Mouse (Mus musculus) regulatory T cell (primary cell): ENCODE measurements around the gene Ankra2.

Experiments used
- in situ Hi-C: fragments of 300-600 bp; cut with MboI, MseI; formaldehyde crosslinking; loops from one replicate; pipeline ENCODE4 v1.15.1; 2025; ENCODE audit warnings: high pct_unique_total_duplicates

Ankra2 gene

GRCm38 (mm10) chr13:98262636-98263457, at the start of gene Ankra2, which contains the start of gene Utp15:
Ankra2 (plus strand) TSS chr13:98263074.
Utp15 (minus strand) TSS chr13:98263041.
- in situ Hi-C loops, result loop anchor here (25.0 kb wide), 1 partner anchor 1824 kb away; no protein-coding TSS in a partner anchor

- in situ Hi-C loops, result no loop called here
Measured at GRCm38 (mm10) chr13:98222848-98223247, 40.0 kb upstream of the Ankra2 start.

GRCm38 (mm10) chr13:98226225-98226624, 36.6 kb upstream of the Ankra2 start:
- in situ Hi-C loops, result no loop called here

GRCm38 (mm10) chr13:98230511-98230910, 32.4 kb upstream of the Ankra2 start:
- in situ Hi-C loops, result loop anchor here (5.0 kb wide), 1 partner anchor 203 kb away; no protein-coding TSS in a partner anchor

- in situ Hi-C loops, result no loop called here
Measured at GRCm38 (mm10) chr13:98235451-98235850, 27.4 kb upstream of the Ankra2 start.

- in situ Hi-C loops, result no loop called here
Measured at GRCm38 (mm10) chr13:98239978-98240641, 22.8 kb upstream of the Ankra2 start.

GRCm38 (mm10) chr13:98241531-98242282, 21.2 kb upstream of the Ankra2 start:
- in situ Hi-C loops, result no loop called here

GRCm38 (mm10) chr13:98244571-98245350, 18.1 kb upstream of the Ankra2 start:
- in situ Hi-C loops, result no loop called here

- in situ Hi-C loops, result no loop called here
Measured at GRCm38 (mm10) chr13:98245386-98245785, 17.5 kb upstream of the Ankra2 start.

- in situ Hi-C loops, result no loop called here
Measured at GRCm38 (mm10) chr13:98249594-98249993, 13.3 kb upstream of the Ankra2 start.

GRCm38 (mm10) chr13:98254921-98255320, 8.0 kb upstream of the Ankra2 start:
- in situ Hi-C loops, result loop anchor here (25.0 kb wide), 1 partner anchor 1832 kb away; no protein-coding TSS in a partner anchor

- in situ Hi-C loops, result loop anchor here (25.0 kb wide), 1 partner anchor 1824 kb away; no protein-coding TSS in a partner anchor
Measured at GRCm38 (mm10) chr13:98263458-98263987, 649 bp downstream of the Ankra2 start.

GRCm38 (mm10) chr13:98264111-98264510, 1.2 kb downstream of the Ankra2 start:
- in situ Hi-C loops, result loop anchor here (25.0 kb wide), 1 partner anchor 1823 kb away; no protein-coding TSS in a partner anchor

- in situ Hi-C loops, result loop anchor here (25.0 kb wide), 1 partner anchor 1813 kb away; no protein-coding TSS in a partner anchor
Measured at GRCm38 (mm10) chr13:98274023-98274422, 11.1 kb downstream of the Ankra2 start.

GRCm38 (mm10) chr13:98275646-98276045, 12.8 kb downstream of the Ankra2 start:
- in situ Hi-C loops, result no loop called here

- in situ Hi-C loops, result no loop called here
Measured at GRCm38 (mm10) chr13:98276253-98276652, 13.4 kb downstream of the Ankra2 start.

- in situ Hi-C loops, result no loop called here
Measured at GRCm38 (mm10) chr13:98277501-98277900, 14.6 kb downstream of the Ankra2 start.

GRCm38 (mm10) chr13:98279686-98280085, 16.8 kb downstream of the Ankra2 start, which contains the start of gene Gm21976:
Gm21976 (plus strand) TSS chr13:98279887.
- in situ Hi-C loops, result no loop called here

GRCm38 (mm10) chr13:98280990-98281650, 18.2 kb downstream of the Ankra2 start:
- in situ Hi-C loops, result no loop called here

- in situ Hi-C loops, result no loop called here
Measured at GRCm38 (mm10) chr13:98290719-98291118, 27.8 kb downstream of the Ankra2 start.
